Mouse (Mus musculus): ENCODE data around the gene Baiap2. TPM values are rescaled to one million over a fixed set of nuclear protein-coding genes. Genes with fewer than 3 reads are reported as not detected.

Baiap2 gene
- total and polyA plus RNA-seq, 3 experiments, result 3.4 to 6.7 (median 6.1) TPM

- in situ Hi-C loops (cut with MboI; ENCODE audit: low pct_ligation_motif_present, low pct_unique_long_range_greater_than_20kb, low sequenced_read_pairs) (no loop called here), dilution Hi-C loops (cut with MboI; ENCODE audit: extremely low pct_ligation_motif_present, extremely low pct_unique_long_range_greater_than_20kb, low sequenced_read_pairs) (no loop called here)
- H3K27me3 ChIP-seq (replicated peaks), result no peaks in the 10 kb centered on the region
- no peaks in the 10 kb centered on the region for H3K9me3 ChIP-seq (replicated peaks; ENCODE audit: low read length)
- H3K79me2 ChIP-seq (replicated peaks; ENCODE audit: control insufficient read depth, extremely low read depth, insufficient read depth, poor library complexity, severe bottlenecking), result no peaks in the 10 kb centered on the region
- H3K4me3 ChIP-seq (replicated peaks in 1 of 3; ENCODE audit: low read depth in 2 of 3, low read length in 2 of 3, poor library complexity in 1 of 3), result no peak overlapping the region
- H3K4me2 ChIP-seq (ENCODE audit: insufficient read depth, low read depth, poor library complexity, severe bottlenecking), result peak overlapping the region; percentile 12; the same call in 1 of the 2 replicates
- TF ChIP-seq KAT2A (IDR thresholded peaks at IDR 0.05; ENCODE audit: insufficient replicate concordance, low read length) (no peak), ETS1 (conservative IDR thresholded peaks at IDR 0.05; ENCODE audit: low read depth, low read length) (no peak), MAX (IDR thresholded peaks at IDR 0.05; ENCODE audit: low read length) (no peak), ELF1 (IDR thresholded peaks at IDR 0.05; ENCODE audit: low read depth, low read length) (no peak), POLR2AphosphoS2 (IDR thresholded peaks at IDR 0.05; ENCODE audit: low read depth, low read length) (no peak), HCFC1 (IDR thresholded peaks at IDR 0.05; ENCODE audit: low read depth, low read length) (no peak), RCOR1 (conservative IDR thresholded peaks at IDR 0.05; ENCODE audit: low read depth, low read length) (no peak), CHD2 (IDR thresholded peaks at IDR 0.05; ENCODE audit: low read length) (no peak), TCF12 (IDR thresholded peaks at IDR 0.05; ENCODE audit: low read depth, low read length) (no peak), ZMIZ1 (IDR thresholded peaks at IDR 0.05; ENCODE audit: low read depth, low read length) (no peak), NELFE (IDR thresholded peaks at IDR 0.05; ENCODE audit: low read depth, low read length) (no peak), MAFK (IDR thresholded peaks at IDR 0.05; ENCODE audit: insufficient replicate concordance, low read length) (no peak), MEF2A (IDR thresholded peaks at IDR 0.05; ENCODE audit: borderline replicate concordance, low read depth, low read length) (no peak), SMC3 (IDR thresholded peaks at IDR 0.05; ENCODE audit: low read depth, low read length) (no peak), UBTF (IDR thresholded peaks at IDR 0.05; ENCODE audit: low read depth, low read length) (no peak), MYC (IDR thresholded peaks at IDR 0.05; ENCODE audit: low read depth, low read length) (no peak), SIN3A (IDR thresholded peaks at IDR 0.05; ENCODE audit: low read length) (no peak)
- H3K36me3 ChIP-seq (replicated peaks in 1 of 2; ENCODE audit: control insufficient read depth in 1 of 2, insufficient read depth in 1 of 2, low read length in 1 of 2), result peaks cover 0 to 6% of the 10 kb centered on the region in 2 experiments
- peaks cover 25 to 59% of the 10 kb centered on the region in 2 experiments for H3K4me1 ChIP-seq (ENCODE audit: control insufficient read depth in 1 of 2, insufficient read depth in 2 of 2)
- H3K9ac ChIP-seq (ENCODE audit: insufficient read depth, low read depth), result no peak overlapping the region
- H3K27ac ChIP-seq (ENCODE audit: insufficient read depth, low read depth), result no peak overlapping the region
- peak; percentile 27 for DNase-seq (ENCODE audit: extremely low read depth)
These were observed 12.9 kb downstream of the Baiap2 start for GRCm38 (mm10) chr11:119955432-119955831.

GRCm38 (mm10) chr11:119956590-119956989, 14.0 kb downstream of the Baiap2 start:
- Histone ChIP-seq H3K4me1 (ENCODE audit: control insufficient read depth in 1 of 2, insufficient read depth in 2 of 2) (peaks cover 17 to 51% of the 10 kb centered on the region in 2 experiments), H3K27ac (ENCODE audit: insufficient read depth, low read depth) (no peak overlapping the region), H3K27me3 (replicated peaks) (no peaks in the 10 kb centered on the region), H3K36me3 (replicated peaks in 1 of 2; ENCODE audit: control insufficient read depth in 1 of 2, insufficient read depth in 1 of 2, low read length in 1 of 2) (peaks cover 0 to 8% of the 10 kb centered on the region in 2 experiments), H3K4me3 (replicated peaks in 1 of 3; ENCODE audit: low read depth in 2 of 3, low read length in 2 of 3, poor library complexity in 1 of 3) (no peak overlapping the region), H3K9me3 (replicated peaks; ENCODE audit: low read length) (no peaks in the 10 kb centered on the region), H3K4me2 (ENCODE audit: insufficient read depth, low read depth, poor library complexity, severe bottlenecking) (no peak overlapping the region), H3K79me2 (replicated peaks; ENCODE audit: control insufficient read depth, extremely low read depth, insufficient read depth, poor library complexity, severe bottlenecking) (no peaks in the 10 kb centered on the region), H3K9ac (ENCODE audit: insufficient read depth, low read depth) (no peak overlapping the region)
- DNase-seq (ENCODE audit: extremely low read depth), result no peak
- dilution Hi-C loops (cut with MboI; ENCODE audit: extremely low pct_ligation_motif_present, extremely low pct_unique_long_range_greater_than_20kb, low sequenced_read_pairs) (no loop called here), in situ Hi-C loops (cut with MboI; ENCODE audit: low pct_ligation_motif_present, low pct_unique_long_range_greater_than_20kb, low sequenced_read_pairs) (no loop called here)
- no peak for TF ChIP-seq MXI1 (IDR thresholded peaks at IDR 0.05; ENCODE audit: low read depth, low read length)
- no peak for TF ChIP-seq USF2 (conservative IDR thresholded peaks at IDR 0.05; ENCODE audit: low read depth, low read length)
- no peak for TF ChIP-seq TCF12 (IDR thresholded peaks at IDR 0.05; ENCODE audit: low read depth, low read length)
- no peak for TF ChIP-seq E2F4 (IDR thresholded peaks at IDR 0.05; ENCODE audit: insufficient replicate concordance, low read depth, low read length)
- no peak for TF ChIP-seq MAX (IDR thresholded peaks at IDR 0.05; ENCODE audit: low read length)
- no peak for TF ChIP-seq ZKSCAN1 (IDR thresholded peaks at IDR 0.05; ENCODE audit: borderline replicate concordance, low read depth, low read length)
- TF ChIP-seq NELFE (IDR thresholded peaks at IDR 0.05; ENCODE audit: low read depth, low read length), result no peak
- no peak for TF ChIP-seq POLR2A (IDR thresholded peaks at IDR 0.05; ENCODE audit: low read depth, low read length)
- TF ChIP-seq MAFK (IDR thresholded peaks at IDR 0.05; ENCODE audit: insufficient replicate concordance, low read length), result no peak
- TF ChIP-seq SMC3 (IDR thresholded peaks at IDR 0.05; ENCODE audit: low read depth, low read length), result no peak
- TF ChIP-seq ELF1 (IDR thresholded peaks at IDR 0.05; ENCODE audit: low read depth, low read length), result no peak
- TF ChIP-seq IRF4 (IDR thresholded peaks at IDR 0.05; ENCODE audit: low read depth, low read length), result no peak
- TF ChIP-seq CHD2 (IDR thresholded peaks at IDR 0.05; ENCODE audit: low read length), result no peak
- TF ChIP-seq ZNF384 (IDR thresholded peaks at IDR 0.05; ENCODE audit: low read depth, low read length), result no peak
- no peak for TF ChIP-seq JUN (IDR thresholded peaks at IDR 0.05; ENCODE audit: insufficient read depth, low read depth, low read length)
- TF ChIP-seq BHLHE40 (IDR thresholded peaks at IDR 0.05; ENCODE audit: low read depth, low read length), result no peak
- no peak for TF ChIP-seq JUND (conservative IDR thresholded peaks at IDR 0.05; ENCODE audit: low read depth, low read length)
- no peak for TF ChIP-seq HCFC1 (IDR thresholded peaks at IDR 0.05; ENCODE audit: low read depth, low read length)

Measured in CH12.LX (cell line).